Mouse (Mus musculus) embryo, embryonic 11 days (tissue): ENCODE results near the gene Snap47.
"Not testable (repeated sequence)": the region's sequence is repeated elsewhere in the genome, so short reads cannot be mapped to it uniquely, and the experiment has no call there.

ENCODE experiments used
- DNase-seq: peaks from one replicate; pipeline ENCODE4 v3.0.0-alpha.2; 2015

Snap47 gene

DNA sequence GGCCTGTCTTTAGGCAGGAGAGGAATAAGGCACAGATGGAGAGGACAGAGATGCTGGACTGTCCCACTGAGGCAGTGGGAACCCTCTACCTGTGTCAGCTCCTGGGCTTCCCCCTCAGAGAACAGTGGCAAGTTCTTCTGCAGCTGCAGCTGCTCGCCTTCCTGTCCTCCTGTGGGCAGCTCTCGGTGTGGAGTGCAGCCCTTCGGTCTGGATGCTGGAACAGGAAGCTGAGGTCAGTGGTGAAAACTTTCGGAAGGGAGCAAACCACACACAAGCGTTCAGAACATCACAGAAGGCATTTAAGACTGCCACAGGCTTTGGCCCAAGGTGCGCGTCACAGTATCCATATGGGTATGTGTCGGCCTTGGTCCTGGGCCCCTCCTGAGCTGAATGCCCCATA, 29.6 kb downstream of the Snap47 start:
- DNase-seq = no peak

DNA sequence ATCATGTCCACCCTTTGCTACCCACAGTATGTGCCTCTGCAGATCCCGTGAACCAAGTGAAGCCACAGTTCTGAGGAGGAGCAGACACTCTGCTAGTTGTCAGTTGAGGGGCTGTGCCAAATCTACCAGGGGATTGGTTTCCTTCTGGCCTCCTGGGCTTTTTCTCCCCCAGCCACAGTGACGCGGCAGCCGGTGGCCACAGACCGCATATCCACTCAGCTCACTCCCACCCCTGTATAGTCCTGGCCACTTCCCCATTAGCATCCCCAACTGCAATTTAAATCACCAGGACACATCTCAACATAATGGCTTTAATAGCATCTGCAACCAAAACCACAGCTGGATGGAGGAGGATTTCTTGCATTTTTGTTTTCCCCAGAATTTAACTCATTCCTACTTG, 32.3 kb downstream of the Snap47 start:
- DNase-seq = no peak

DNA sequence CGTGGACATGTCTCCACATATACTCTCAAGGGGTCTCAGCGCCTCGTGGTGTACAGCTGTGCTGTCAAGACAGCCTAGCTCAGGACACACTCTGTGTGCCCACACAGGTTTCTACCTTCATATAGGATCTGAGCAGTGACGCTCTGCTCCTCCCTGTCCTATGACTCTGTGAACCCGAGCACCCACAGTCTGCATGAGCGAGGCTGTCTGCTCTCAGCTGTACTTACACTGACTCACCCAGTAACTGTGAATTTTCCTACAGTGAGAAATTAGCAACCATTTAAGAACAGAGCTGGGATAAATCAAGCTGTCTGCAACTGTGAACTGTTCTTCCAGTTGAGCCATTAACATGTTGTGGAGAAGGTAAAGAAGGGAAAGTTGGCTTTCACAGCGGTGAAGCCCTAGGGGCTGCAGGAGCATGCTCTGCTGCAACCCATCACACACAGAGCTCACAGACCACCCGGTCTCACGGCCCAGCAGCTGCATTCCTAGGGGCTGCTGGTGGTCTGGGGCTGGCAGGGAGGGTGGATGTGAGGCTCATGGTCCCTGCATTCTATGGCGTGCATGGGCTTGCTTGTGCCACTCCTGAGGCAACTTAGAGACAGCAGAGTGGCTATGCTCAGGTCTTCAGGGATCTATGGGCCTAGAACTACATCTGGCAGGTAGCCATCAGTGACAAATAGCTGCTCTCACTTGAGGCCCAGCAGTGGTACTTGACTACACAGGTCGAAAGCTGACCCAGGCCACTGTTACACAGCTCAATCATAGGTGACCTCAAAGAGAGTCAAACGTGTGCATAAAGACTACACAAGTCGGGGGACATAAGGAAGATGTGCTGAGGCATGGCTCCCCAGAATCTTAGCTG, 37.8 kb downstream of the Snap47 start:
- DNase-seq = no peak

DNA sequence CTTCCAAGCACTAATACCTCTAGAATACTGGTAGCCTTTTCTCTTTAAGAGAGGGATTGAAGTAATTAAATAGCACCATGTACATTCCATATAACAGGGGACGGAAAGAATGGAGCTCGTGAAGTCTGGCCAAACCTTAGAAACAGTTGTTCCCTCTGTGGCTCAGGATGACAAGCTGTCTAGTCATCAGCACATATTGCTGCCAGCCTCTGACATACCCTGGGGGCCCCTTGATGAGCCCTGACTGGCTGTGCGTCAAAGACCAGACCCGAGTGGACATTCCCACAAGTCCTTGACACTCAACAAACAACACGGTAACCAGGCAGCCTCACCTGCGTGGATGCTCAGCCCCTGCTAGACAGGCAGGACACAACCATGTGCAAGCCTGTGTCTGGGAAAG, 38.9 kb downstream of the Snap47 start:
- DNase-seq = no peak

DNA sequence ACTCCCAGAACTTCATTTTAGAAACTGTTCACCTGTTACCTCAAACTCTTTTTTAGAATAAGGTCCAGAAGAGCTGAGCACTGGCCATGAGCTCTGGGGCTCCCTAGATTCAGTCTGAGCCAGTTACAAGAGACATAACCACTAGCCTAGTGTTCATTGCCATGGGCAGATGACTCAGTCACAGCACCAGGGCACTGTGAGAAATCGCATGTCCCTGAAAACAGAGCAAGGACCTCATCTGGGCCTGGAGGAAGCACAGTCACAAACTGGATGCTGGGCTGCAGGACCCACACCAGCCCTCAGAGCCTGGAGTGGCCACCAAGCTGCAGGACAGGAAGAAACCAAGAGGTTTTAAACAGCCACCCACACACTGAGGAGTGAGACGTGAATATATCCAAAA, 40.1 kb downstream of the Snap47 start:
- DNase-seq = no peak

DNA sequence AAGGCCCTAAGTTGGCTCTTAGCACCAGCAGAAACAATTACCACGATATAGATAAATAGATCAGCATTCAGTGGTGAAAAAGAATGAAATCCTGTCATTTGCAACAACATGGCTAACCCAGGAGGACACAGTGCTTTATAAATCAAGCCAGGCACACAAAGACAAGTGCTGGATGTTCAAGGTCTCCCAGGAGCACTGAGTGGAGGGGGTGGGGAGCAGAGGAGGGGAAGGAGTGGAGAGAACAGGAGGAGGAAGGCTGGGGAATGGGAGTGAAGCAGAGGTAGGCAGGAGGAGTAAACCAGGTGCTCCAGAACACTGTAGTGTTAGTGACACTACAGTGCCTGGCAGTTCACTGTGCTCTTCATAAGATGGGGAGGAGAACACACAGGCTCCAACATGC, 45.2 kb downstream of the Snap47 start:
- no peak for DNase-seq

DNA sequence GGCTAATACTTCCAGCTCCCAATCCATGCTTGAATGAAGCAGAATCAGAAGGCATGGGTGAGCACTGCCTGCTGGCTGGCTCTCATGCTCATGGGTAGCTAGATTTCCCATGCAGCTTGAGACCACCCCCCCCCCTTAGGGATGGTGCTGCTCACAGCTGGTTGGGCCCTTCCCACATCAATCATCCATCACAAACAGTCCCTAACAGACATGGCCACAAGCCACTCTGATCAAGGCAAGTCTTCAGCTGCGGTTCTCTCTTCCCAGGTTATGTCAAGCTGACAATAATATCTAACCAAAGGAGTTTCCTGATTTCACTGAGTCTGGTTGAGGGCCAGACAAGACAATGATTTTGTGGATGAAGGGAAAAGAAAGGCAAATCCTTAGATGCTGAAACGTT, 50.1 kb downstream of the Snap47 start:
- DNase-seq = no peak

DNA sequence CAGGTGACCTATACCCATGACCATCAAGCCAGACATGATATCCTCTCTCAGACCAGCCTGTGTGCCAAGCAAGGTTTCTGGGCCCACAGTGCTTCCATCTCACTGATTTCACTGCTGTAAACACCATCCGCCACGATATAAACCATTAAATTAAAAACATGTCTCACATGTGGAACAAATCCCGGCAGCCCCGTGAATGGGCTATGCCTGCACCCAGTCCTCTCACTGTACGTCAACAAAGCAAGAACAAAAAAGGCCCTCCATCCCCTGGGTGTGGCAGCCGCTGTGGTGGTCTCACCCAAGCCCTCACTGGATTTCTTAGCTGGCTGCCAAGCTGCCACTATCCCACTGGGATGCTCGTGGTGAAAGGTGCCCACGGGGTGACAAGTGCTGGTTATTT, 51.2 kb downstream of the Snap47 start:
- peak; percentile 19 for DNase-seq

DNA sequence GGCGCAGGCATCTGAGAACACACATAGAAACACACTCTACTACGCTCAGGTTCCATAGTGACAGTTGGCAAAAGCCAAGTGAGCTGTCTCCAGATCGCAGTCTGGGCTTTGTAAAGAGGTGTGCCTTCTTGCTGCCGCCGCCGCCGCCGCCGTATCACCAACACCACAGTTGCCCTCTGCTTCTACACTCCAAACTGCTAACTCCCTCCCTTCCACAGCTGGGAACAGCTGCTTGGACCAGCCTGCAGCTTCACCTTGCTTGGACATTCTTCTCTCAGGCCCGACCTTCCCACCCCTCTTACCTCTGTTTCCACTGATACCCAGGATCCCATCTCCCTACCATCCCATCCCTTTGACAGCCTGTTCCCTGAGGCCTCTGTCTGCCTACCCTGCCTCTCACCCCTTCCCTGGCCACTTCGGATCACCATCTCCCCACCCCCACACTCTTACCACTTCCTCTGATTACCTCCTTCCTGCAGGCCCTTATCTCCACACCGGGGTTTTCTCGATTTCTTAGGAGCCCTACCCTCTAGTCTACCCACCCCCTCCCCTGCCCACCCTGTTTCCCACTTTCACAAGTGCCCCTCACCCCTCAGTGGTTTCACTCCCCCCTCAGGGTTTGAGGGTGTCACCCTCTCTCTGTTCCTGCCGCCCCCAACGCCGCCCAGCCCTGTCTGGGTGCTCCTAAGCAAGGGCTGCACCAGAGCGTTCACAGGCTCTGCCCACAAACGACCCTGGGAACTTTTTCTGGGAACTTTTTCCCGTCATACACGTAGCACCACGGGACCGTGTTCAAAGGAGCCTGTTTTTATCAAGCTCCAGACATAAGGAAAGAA, 53.2 kb downstream of the Snap47 start:
- peak; percentile 62 for DNase-seq

DNA sequence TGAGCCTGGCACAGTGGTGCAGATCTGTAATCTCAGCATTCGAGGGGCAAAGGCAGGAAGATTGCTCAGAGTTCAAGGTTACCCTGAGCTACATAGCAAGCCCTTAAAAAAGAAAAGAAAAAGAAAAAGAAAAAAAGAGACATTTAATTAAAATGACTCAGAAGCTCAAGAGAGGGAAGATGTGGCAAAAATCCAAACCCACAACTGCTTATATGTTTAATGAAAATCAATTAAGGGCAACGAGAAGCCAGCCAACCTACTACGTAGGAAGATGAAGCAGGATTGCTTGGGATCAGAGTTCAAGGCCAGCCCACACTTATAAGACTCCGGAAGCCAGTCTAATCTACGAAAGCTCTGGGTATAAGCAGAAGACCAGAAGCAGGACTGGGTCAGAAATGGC, 56.5 kb downstream of the Snap47 start:
- no peak for DNase-seq

DNA sequence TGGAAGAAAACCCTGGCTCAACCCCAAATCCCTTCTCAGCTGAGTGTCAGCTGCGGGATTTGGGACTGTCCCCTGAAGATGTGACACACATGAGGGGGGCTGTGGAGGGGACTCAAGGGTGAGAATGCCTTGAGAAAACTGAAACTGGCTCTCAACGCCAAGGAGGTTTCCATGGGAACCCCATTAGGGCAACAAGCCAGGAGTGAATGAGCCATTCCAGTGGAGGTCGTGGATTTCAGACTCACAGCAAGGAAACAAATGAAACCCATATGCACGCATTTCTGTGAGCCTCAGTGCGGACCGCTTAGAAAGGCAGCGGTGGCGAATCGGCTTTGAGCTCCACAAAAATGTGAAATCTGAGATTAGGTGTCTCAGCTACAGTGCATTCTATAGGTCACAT, 57.4 kb downstream of the Snap47 start:
- DNase-seq = peak; percentile 84

DNA sequence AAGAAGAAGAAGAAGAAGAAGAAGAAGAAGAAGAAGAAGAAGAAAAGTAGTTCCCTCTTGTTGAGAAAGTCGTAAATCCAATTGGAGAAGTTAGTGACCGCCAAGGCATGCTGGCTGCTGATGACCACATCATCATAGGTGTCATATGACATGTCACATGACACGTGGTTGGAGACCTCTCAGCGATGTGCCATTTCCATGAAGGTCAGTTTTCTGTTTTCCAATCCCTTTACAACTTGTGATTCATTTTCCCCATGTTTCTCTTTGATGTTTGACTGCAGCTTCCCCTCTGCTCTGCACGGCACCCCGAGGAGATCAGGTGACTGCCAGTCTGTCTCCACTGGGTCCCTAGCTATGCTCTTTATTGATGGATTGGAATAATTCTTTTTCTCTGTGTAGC, 58.7 kb downstream of the Snap47 start:
- DNase-seq = no peak

DNA sequence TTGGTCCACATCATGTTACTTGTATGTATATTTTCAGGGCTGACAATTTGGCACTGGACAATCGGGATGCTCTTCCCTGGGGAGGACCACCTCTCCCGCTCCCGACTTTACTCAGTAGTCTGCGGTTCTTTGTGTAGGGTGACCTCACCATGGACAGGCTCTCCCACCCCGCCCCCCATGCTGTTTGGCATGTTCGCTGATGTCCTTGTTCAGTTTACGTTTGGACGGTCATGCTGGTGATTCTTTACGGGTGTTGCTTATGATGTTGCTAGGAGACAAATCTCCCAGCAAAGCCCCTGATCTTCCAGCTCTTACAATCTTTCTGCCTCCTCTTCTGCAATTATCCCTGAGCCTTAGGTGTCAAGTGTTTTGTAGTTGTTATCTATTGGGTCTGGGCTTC, 60.5 kb downstream of the Snap47 start:
- no peak for DNase-seq

DNA sequence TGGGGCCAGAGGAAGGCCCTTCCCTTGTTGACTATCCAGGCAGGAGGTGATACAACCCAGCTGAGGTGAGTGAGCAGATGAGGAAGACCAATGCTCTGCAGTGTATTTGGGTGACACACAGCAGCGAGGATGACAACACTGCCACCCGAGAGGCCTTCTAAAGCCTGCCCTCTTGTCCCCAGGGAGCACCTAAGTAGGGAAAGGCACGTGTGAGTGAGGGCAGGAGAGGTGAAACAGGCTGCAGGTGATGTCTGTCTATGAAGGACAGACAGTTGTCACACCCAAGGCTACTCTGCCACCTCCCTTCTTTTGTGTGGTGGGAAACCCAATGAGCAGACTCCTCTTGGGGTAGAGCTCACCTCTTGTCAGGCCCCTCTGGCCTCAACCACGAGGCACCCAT, 61.4 kb downstream of the Snap47 start:
- no peak for DNase-seq

DNA sequence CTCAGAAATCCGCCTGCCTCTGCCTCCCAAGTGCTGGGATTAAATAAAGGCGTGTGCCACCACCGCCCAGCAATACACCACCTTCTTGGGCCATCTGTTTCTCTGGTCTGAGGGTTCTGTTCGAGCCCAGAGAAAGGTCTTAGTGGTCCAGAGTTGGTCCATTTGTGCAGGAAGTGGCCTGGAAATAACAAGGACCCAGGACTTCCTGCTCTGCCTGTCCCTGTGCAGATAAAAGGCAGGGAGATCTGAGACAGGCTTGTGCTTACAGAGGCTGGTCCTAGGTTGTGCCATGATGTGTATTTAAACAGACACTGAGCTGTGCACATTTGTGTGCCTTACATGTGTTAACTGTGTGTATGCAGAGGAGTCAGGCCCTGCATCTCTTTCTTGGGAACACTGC, 62.2 kb downstream of the Snap47 start:
- no peak for DNase-seq

DNA sequence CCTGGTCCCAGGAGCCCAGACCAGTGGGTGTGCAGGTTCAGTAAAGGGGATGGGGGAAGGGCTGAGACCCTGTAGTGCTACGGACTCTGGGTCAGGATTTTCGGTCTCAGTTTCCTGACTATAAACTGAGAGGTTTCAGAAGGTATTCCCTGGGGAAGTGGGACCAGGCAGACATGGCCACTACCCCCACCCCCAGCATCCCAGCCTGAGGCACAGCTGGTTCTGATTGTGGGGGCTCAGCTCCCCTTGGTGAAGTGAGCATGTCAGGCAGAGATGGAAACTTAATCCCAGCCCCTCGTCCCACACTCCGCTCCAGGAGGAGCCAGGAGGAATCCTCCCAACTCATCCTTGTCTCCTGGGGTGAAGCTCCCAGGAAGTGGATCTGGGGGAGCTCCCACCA, 63.5 kb downstream of the Snap47 start:
- DNase-seq = peak; percentile 29

DNA sequence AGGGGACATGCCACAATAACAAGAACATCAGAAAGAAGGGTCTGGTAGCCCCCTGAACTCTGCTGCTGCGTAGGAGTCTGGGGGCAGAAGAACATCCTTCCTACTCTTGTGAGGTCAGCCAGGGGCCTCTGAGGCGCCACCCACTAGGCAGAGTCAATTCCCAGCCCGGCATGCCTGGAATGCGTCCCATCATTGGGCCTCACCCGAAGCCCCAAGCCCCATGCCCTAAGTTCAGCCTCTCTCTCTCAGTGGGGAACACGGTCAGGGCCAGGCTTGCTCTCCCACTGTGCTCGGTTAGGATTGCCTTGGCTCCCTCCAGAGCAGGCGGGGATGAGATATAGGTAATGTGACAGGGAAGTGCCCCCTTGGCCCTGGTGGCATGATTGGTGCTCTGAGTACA, 65.9 kb downstream of the Snap47 start:
- peak; percentile 66 for DNase-seq

DNA sequence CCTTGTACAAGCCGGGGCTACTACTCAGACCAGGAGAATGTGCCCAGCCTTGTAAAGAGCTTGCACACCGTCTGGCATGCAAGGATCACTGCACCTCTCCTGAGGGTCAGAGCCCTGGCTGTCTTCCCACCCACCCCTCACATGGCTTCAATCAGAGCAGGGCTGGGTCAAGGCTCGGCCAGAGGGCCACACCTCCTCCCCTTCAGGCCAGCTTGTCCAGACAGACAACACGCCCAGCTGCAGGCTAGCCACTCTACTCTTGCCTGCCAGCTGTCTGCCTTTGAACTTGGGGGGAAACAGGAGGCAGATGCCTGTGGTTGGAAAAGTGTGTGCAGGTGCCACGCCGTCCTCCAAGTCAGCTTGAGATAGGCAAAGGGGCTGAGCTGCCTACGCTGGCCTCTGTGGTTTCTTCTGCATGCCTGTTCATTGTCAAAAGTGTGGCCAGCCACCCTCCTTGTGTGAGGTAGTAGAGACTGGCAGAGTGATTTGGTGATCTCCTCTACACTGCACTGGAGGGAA, 66.5 kb downstream of the Snap47 start:
- peak; percentile 72 for DNase-seq

DNA sequence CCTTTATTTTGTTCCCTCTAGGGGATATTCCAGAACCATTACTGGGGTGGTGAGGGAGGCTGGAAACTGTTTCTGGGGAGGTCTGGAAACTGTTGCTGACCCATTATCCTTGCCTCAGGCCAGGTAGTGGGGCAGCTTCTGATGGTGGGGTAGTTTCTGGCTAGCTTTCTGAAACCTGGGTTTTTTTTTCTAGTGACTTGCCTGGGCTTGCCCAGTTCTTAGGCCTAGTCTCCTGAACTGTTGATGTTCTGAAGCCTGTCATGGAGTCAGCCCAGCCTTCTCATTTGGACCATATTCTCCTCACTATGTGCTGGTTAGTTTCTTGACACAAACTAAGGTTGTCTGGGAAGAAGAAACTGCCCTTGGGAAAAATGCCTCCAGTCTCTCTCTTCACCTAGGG, 71.4 kb downstream of the Snap47 start:
- DNase-seq = no peak

DNA sequence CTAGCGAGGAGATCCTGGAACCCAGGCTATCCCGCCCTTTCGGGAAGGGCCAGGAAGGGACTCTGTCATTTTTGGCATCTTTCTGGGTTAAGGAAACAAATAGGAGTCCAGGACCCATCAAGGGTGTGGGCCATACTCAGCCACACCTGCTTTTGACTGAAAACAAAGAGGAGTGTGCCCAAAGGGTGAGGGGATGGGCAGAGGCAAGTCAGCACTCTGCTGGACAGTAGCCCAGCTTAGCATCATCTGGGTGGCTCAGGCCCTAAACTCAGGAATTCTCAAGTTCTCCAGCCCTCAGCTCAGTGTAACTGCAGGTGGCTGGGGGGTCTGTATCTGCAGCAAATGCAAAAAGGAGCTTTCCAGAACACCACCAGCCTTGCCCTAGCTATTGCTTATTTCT, 73.0 kb downstream of the Snap47 start:
- DNase-seq = no peak

DNA sequence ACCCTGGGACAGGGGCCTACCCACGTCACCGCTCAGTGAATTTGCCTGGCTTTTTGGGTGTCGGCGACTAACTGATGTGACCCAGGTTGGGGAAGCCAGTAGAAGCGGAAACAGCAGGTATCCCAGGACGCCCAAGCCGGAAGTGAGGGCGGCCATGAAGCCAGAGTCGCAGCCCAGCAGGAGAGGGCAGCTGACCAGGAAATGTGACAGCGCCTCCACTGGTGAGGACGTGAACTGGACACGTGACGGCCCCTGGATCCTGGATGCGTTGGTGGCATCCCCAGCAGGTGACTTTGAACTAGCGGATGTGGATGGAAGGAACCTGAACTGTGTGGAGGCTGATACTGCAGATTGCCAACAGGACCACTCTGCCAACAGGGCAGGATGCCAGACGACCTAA, 75.5 kb downstream of the Snap47 start, which contains the start of gene Prss38:
Gene Prss38 (minus strand): TSS at position 183 of the 400 bp plus-strand sequence.
- DNase-seq = no peak

DNA sequence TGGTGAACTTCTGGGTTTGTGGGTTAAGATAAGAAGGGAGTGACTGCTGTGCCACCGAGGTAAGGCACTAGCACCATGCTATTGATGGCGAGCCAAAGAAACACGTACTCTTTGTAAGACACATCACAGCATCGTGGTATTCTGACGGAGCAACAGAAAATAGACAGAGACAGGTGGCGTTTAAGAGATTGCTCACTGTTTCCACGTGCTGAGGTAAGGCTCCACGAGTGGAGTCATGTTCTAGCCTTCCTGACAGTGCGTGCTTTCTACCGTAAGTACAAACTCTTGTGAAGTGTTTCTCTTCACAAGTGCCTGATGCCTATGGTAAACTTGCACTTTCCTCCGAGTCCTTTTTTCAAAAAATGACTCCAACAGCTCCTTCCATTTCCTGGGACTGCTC, 81.1 kb downstream of the Snap47 start:
- DNase-seq = no peak

DNA sequence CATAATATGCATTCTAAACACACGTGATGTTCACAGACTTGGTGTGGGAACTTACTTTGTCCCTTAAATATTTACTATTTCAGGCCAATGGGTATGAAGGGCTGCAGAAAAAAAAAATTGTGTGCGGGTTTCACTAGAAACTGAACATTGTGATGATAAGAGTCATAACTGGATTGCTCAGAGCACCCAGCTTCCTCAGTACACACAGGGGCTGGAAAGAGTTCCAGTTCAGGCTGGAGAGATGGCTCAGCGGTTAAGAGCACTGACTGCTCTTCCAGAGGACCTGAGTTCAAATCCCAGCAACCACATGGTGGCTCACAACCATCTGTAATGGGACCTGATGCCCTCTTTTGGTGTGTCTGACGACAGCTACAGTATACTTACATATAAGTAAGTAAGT, 83.0 kb downstream of the Snap47 start:
- DNase-seq = not testable (repeated sequence)

DNA sequence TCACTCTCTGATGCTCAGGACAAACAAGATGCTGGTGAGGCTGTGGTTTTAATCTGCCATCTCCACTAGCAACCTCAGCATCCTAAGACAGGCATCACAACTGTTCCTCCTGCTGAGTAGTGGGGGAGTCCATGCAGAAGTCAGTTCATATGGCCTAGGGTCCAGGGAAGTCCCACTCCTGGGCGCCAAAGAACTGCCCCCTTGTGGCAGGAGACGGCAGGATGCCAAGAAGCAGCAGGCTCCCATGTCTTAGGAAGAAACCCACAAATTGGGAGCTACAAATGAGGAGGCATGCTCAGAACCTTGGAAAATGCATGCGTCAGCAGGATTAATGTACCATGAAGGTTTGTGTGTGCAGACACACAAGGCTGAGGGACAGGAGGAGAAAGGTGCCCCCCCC, 84.4 kb downstream of the Snap47 start:
- DNase-seq = peak; percentile 52
